Mouse (Mus musculus) heart, embryonic 15.5 days (tissue): ENCODE measurements around the gene Rpa3. TPM values are rescaled to one million over a fixed set of nuclear protein-coding genes. Genes with fewer than 3 reads are reported as not detected.

ENCODE experiments used
- ATAC-seq: fragments of 200-750 bp; cut with Nextera tagmentation; replicated peaks from 2 replicates; pipeline ENCODE4 v1.8.0; 2017; ENCODE audit warnings: low read depth, moderate TSS enrichment; ENCODE audit not compliant: insufficient number of reproducible peaks, insufficient read depth, low FRiP score
- H3K27ac ChIP-seq: fragments of 300-500 bp; sonication (generic); 2 replicates; pipeline ENCODE4 v1.5.1; 2015; ENCODE audit warnings: mild to moderate bottlenecking, inconsistent platforms
- H3K27me3 ChIP-seq: fragments of 300-500 bp; sonication (generic); 2 replicates; pipeline ENCODE4 v1.6.1; 2015; ENCODE audit warnings: inconsistent platforms
- H3K36me3 ChIP-seq: fragments of 300-500 bp; sonication (generic); 2 replicates; pipeline ENCODE4 v1.6.1; 2015; ENCODE audit warnings: mild to moderate bottlenecking, inconsistent platforms
- H3K4me1 ChIP-seq: fragments of 300-500 bp; sonication (generic); replicated peaks from 2 replicates; pipeline ENCODE4 v1.6.1; 2015; ENCODE audit warnings: inconsistent platforms
- H3K4me2 ChIP-seq: fragments of 300-500 bp; sonication (generic); 2 replicates; pipeline ENCODE4 v1.6.1; 2015; ENCODE audit warnings: inconsistent platforms, mild to moderate bottlenecking, moderate library complexity
- H3K4me3 ChIP-seq: fragments of 300-500 bp; sonication (generic); 2 replicates; pipeline ENCODE4 v1.5.1; 2015; ENCODE audit warnings: mild to moderate bottlenecking, inconsistent platforms
- H3K9ac ChIP-seq: fragments of 300-500 bp; sonication (generic); 2 replicates; pipeline ENCODE4 v1.6.1; 2015; ENCODE audit warnings: mild to moderate bottlenecking, inconsistent platforms
- H3K9me3 ChIP-seq: fragments of 300-500 bp; sonication (generic); replicated peaks from 2 replicates; pipeline ENCODE4 v1.6.1; 2016; ENCODE audit warnings: inconsistent platforms
- WGBS: fragments of 180-500 bp; shearing (Covaris S2); methylation state at CpG from one replicate; pipeline ENCODE4 v1.1.7; 2015; ENCODE audit warnings: mixed read lengths; 5-methylcytosine and 5-hydroxymethylcytosine counted together
- polyA plus RNA-seq: library from polyadenylated mRNA; unstranded; fragments of >200 nt; fragmentation: Nextera tagmentation; extraction: Ambion mirVana; gene quantifications from 2 replicates; pipeline ENCODE4 v1.2.1, GENCODE M21; 2015

Rpa3 gene
- polyA plus RNA-seq, 1 experiment from 2014 or later, result 109 TPM

GRCm38 (mm10) chr6:8276431-8276830, 17.5 kb upstream of the Rpa3 start:
- Histone ChIP-seq H3K4me3 (no peak overlapping the region), H3K27ac (no peak overlapping the region), H3K9ac (no peak overlapping the region; the same call in 1 of the 2 replicates), H3K36me3 (no peaks in the 10 kb centered on the region), H3K4me1 (peaks cover 3% of the 10 kb centered on the region; the same call in 1 of the 2 replicates), H3K4me2 (no peak overlapping the region), H3K27me3 (no peaks in the 10 kb centered on the region), H3K9me3 (no peaks in the 10 kb centered on the region)
- no peak for ATAC-seq
- WGBS, result 27% methylated on average over 4 of the region's 4 CpGs

- H3K4me3 ChIP-seq, result no peak overlapping the region
- 5% methylated on average over 1 of the region's 1 CpGs for WGBS
- no peak overlapping the region for H3K9ac ChIP-seq
- no peaks in the 10 kb centered on the region for H3K27me3 ChIP-seq
- H3K9me3 ChIP-seq, result no peaks in the 10 kb centered on the region
- no peak overlapping the region for H3K27ac ChIP-seq
- H3K4me1 ChIP-seq, result peaks cover 3% of the 10 kb centered on the region; the same call in 1 of the 2 replicates
- no peak overlapping the region for H3K4me2 ChIP-seq
- no peaks in the 10 kb centered on the region for H3K36me3 ChIP-seq
- ATAC-seq, result no peak
Measured at GRCm38 (mm10) chr6:8275098-8275497, 16.1 kb upstream of the Rpa3 start.

- no peak overlapping the region for H3K27ac ChIP-seq
- 34% methylated on average over 6 of the region's 6 CpGs for WGBS
- ATAC-seq, result no peak
Measured at GRCm38 (mm10) chr6:8274387-8275054, 15.5 kb upstream of the Rpa3 start.

GRCm38 (mm10) chr6:8271047-8271446, 12.1 kb upstream of the Rpa3 start:
- no peaks in the 10 kb centered on the region for H3K4me1 ChIP-seq
- no peak for ATAC-seq
- WGBS, result 79% methylated on average over 3 of the region's 3 CpGs

More at GRCm38 (mm10) chr6:8274387-8275054, 15.5 kb upstream of the Rpa3 start:
- H3K4me3 ChIP-seq, result no peak overlapping the region
- no peaks in the 10 kb centered on the region for H3K27me3 ChIP-seq
- H3K36me3 ChIP-seq, result no peaks in the 10 kb centered on the region
- H3K4me1 ChIP-seq, result peaks cover 3% of the 10 kb centered on the region; the same call in 1 of the 2 replicates
- no peak overlapping the region for H3K9ac ChIP-seq
- no peaks in the 10 kb centered on the region for H3K9me3 ChIP-seq
- 0 out of 2 replicates have a peak overlapping the region, but pooled peaks have one; percentile 34 for H3K4me2 ChIP-seq

GRCm38 (mm10) chr6:8259667-8260044, 683 bp upstream of the Rpa3 start:
- ATAC-seq, result peak; percentile 47

More at GRCm38 (mm10) chr6:8271047-8271446, 12.1 kb upstream of the Rpa3 start:
- Histone ChIP-seq H3K9me3 (no peaks in the 10 kb centered on the region), H3K36me3 (no peaks in the 10 kb centered on the region), H3K4me2 (no peak overlapping the region), H3K27ac (no peak overlapping the region), H3K9ac (no peak overlapping the region), H3K27me3 (no peaks in the 10 kb centered on the region), H3K4me3 (no peak overlapping the region)

GRCm38 (mm10) chr6:8258316-8258715, 657 bp downstream of the Rpa3 start:
- no peaks in the 10 kb centered on the region for H3K27me3 ChIP-seq
- peak overlapping the region; percentile 80 for H3K4me3 ChIP-seq
- no peaks in the 10 kb centered on the region for H3K9me3 ChIP-seq
- H3K36me3 ChIP-seq, result 0 out of 2 replicates have a peak, but pooled peaks cover 11% of the 10 kb centered on the region
- 5% methylated on average over 6 of the region's 6 CpGs for WGBS
- peak overlapping the region; percentile 81 for H3K27ac ChIP-seq
- peak overlapping the region; percentile 68 for H3K4me2 ChIP-seq
- peak overlapping the region; percentile 78 for H3K9ac ChIP-seq
- ATAC-seq, result no peak
- H3K4me1 ChIP-seq, result peaks cover 8% of the 10 kb centered on the region

More at GRCm38 (mm10) chr6:8259667-8260044, 683 bp upstream of the Rpa3 start:
- Histone ChIP-seq H3K9me3 (no peaks in the 10 kb centered on the region), H3K4me2 (peak overlapping the region; percentile 87), H3K9ac (peak overlapping the region; percentile 69), H3K4me1 (peaks cover 8% of the 10 kb centered on the region), H3K4me3 (peak overlapping the region; percentile 80), H3K27ac (peak overlapping the region; percentile 52; the same call in 1 of the 2 replicates), H3K36me3 (0 out of 2 replicates have a peak, but pooled peaks cover 4% of the 10 kb centered on the region), H3K27me3 (no peaks in the 10 kb centered on the region)
- WGBS, result under 1% methylated on average over 8 of the region's 8 CpGs

- no peak for ATAC-seq
- no peak overlapping the region for H3K4me3 ChIP-seq
- no peaks in the 10 kb centered on the region for H3K9me3 ChIP-seq
- H3K4me1 ChIP-seq, result no peaks in the 10 kb centered on the region
- H3K36me3 ChIP-seq, result peaks cover 48% of the 10 kb centered on the region
- no peak overlapping the region for H3K4me2 ChIP-seq
- H3K27ac ChIP-seq, result no peak overlapping the region
- H3K27me3 ChIP-seq, result no peaks in the 10 kb centered on the region
- H3K9ac ChIP-seq, result no peak overlapping the region
- 92% methylated on average over 3 of the region's 3 CpGs for WGBS
Measured at GRCm38 (mm10) chr6:8228596-8228995, 30.4 kb downstream of the Rpa3 start.

GRCm38 (mm10) chr6:8227035-8227434, 31.9 kb downstream of the Rpa3 start:
- no peak overlapping the region for H3K4me3 ChIP-seq
- H3K9me3 ChIP-seq, result no peaks in the 10 kb centered on the region
- no peak for ATAC-seq
- no peak overlapping the region for H3K4me2 ChIP-seq
- H3K27ac ChIP-seq, result no peak overlapping the region
- no peaks in the 10 kb centered on the region for H3K27me3 ChIP-seq
- peaks cover 37% of the 10 kb centered on the region for H3K36me3 ChIP-seq
- H3K9ac ChIP-seq, result no peak overlapping the region
- WGBS, result 84% methylated on average over 3 of the region's 3 CpGs
- H3K4me1 ChIP-seq, result no peaks in the 10 kb centered on the region

GRCm38 (mm10) chr6:8210661-8211060, 48.3 kb downstream of the Rpa3 start:
- Histone ChIP-seq H3K27me3 (no peaks in the 10 kb centered on the region), H3K4me3 (no peak overlapping the region), H3K4me2 (peak overlapping the region; percentile 65; the same call in 1 of the 2 replicates), H3K4me1 (peaks cover 9% of the 10 kb centered on the region), H3K9ac (no peak overlapping the region), H3K9me3 (no peaks in the 10 kb centered on the region), H3K27ac (no peak overlapping the region), H3K36me3 (peaks cover 16% of the 10 kb centered on the region)
- WGBS, result 89% methylated on average over 3 of the region's 3 CpGs
- no peak for ATAC-seq

- Histone ChIP-seq H3K27ac (peak overlapping the region; percentile 97), H3K4me2 (peak overlapping the region; percentile 65), H3K4me1 (peaks cover 9% of the 10 kb centered on the region), H3K9me3 (no peaks in the 10 kb centered on the region), H3K4me3 (peak overlapping the region; percentile 95), H3K27me3 (no peaks in the 10 kb centered on the region), H3K9ac (peak overlapping the region; percentile 90), H3K36me3 (peaks cover 8% of the 10 kb centered on the region; the same call in 1 of the 2 replicates)
- ATAC-seq, result no peak
- WGBS, result 9% methylated on average over 10 of the region's 10 CpGs
Measured at GRCm38 (mm10) chr6:8209866-8210186, 49.1 kb downstream of the Rpa3 start.

GRCm38 (mm10) chr6:8209047-8209865, 49.7 kb downstream of the Rpa3 start, which contains the start of gene Mios:
Gene Mios, plus strand, starts transcription at chr6:8209222.
- Histone ChIP-seq H3K9me3 (no peaks in the 10 kb centered on the region), H3K27ac (peak within 1 kb of the TSS; percentile 97), H3K4me3 (peak within 1 kb of the TSS; percentile 95), H3K27me3 (no peaks in the 10 kb centered on the region), H3K4me2 (peak within 1 kb of the TSS; percentile 65), H3K36me3 (peaks cover 5% of the 10 kb centered on the region; the same call in 1 of the 2 replicates), H3K4me1 (peaks cover 9% of the 10 kb centered on the region), H3K9ac (peak within 1 kb of the TSS; percentile 90)
- under 1% methylated on average over 84 of the region's 90 CpGs for WGBS
- ATAC-seq, result peak; percentile 97
